Mouse (Mus musculus): ENCODE results near the gene Kcnk16.

GRCm38 (mm10) chr14:20294117-20294892, 25.3 kb upstream of the Kcnk16 start, which contains the start of gene Nudt13:
- TF ChIP-seq CTCF (IDR thresholded peaks at IDR 0.05; ENCODE audit: borderline replicate concordance, insufficient read depth, low read depth, low read length): no peak
- peak; percentile 49; the same call in 1 of the 2 replicates for TF ChIP-seq POLR2A (IDR thresholded peaks at IDR 0.05; ENCODE audit: borderline replicate concordance, insufficient read depth, low read length)

All from cerebellum, adult 2 months (tissue).